Mouse (Mus musculus) 3T3-L1 (cell line): ENCODE measurements at regions not wholly inside any gene's neighbourhood (a gene's known extent, or its start where the extent isn't known, plus 50 kb on each side); places are given as distances from the start of the nearest gene placed in this dataset.

Source experiments
- DNase-seq: peaks from one replicate; pipeline ENCODE4 v3.0.0-alpha.2; 2015; ENCODE audit warnings: low read depth, low spot score

- DNase-seq: no peak
Measured at GRCm38 (mm10) chr1:60627786-60628453, 61.0 kb upstream of the Raph1 start.

DNA sequence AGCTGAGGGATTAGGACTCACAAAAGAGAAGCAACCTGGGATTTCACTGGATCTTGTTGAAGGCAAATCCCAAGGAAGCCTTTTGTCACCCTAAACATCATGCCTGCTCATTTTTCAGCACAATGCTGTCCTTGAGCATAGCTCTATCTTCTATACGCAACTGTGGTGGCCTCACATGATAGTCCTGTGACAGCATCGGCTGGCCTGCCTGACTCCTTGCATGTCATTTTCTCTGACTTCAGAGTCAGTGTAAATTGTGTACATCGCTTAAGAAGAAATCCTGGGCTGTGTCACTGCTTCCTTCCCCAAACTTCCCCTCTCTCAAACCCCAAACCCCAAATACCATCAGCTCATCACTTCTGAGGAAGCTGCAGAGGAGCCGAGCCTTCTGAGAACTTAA is 60.5 kb upstream of the Raph1 start:
- no peak for DNase-seq

GRCm38 (mm10) chr1:60625698-60626486 is 59.0 kb upstream of the Raph1 start:
- DNase-seq: no peak

- DNase-seq: peak; percentile 33
Measured at GRCm38 (mm10) chr1:60624231-60624630, 57.3 kb upstream of the Raph1 start.

DNA sequence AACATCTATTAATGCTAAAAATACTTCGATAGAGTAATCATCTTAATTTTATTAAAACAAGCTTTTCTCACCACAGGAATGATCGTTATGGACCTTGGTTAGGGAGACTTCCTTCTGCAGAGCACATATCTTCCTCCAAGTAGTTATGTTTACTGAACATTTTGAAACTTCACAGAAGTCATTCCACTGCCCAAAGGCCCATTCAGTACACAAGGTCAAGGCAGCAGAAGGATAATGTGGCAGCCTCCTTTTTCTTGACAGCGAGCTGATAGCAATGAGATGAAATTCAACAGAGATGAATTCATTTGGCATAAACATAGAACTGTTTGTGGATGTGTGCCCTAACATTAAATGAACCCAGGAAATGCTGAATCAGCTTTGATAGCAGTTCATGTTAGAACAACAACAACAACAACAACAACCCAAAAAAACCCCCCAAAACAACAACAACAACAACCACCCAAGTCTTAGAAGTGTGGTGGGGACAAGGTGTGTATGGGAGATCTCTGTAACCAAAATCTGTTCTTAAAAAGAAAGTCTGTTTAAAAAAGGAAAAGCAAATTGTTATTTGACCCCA is 56.6 kb upstream of the Raph1 start:
- DNase-seq: no peak

DNA sequence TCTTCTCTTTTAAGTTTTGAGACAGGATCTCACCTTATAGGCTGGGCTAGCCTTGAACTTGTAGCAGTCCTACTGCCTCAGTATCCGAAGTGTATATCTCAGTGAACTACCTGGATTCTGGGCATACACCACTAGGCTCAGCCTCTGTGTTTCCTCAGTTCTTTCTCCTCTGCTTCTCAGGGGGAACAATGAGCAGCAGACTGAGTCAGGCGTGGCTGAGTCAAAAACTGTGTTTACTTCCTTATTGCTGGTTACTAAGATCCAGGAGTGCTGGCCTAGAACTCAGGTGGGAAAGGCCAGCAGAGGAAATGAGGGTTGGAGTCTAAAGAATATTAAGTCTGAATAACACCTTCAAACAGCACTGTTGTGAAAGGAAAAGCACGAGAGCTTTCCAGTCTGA is 54.9 kb upstream of the Raph1 start:
- DNase-seq: peak; percentile 41

- peak; percentile 34 for DNase-seq
Measured at GRCm38 (mm10) chr1:60621064-60621726, 54.3 kb upstream of the Raph1 start.

- no peak for DNase-seq
Measured at GRCm38 (mm10) chr1:60618389-60618788, 51.5 kb upstream of the Raph1 start.

DNA sequence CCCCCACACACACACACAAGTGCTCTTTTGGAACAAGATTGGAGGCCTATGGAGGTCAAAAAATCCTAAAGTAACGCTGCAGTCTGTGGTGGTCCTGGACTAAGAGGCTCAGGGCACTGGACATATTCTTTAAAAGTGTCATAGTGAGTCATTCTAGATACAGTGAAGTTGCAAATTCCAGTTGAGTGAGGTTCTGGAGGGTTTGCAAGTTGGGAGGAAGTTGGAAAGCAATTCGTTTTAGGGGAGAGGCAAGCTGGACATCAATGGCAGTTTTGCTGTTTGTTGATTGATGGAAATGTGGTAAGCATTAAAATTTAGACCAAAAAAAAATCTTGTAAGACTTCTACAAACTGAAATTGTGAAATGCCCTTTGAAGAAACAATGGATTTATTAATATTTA is 50.0 kb upstream of the Raph1 start:
- peak; percentile 93 for DNase-seq
